ENCODE assay signal across 15 mouse cellular contexts in genomic region chr9:101734271-101734670, GRCm38 (mm10).
DNase-seq lines count a peak whose midpoint lies in the region; ATAC-seq and TF ChIP-seq lines count a peak whose summit lies in the region.
"Had no signal": no experiment of that assay in that cellular context is flagged by ENCODE, and none has a peak within 500 bp of the region (broad histone marks: within the 10 kb centered on the region; RNA-seq: fewer than 3 reads in every experiment).

No protein-coding gene starts in this region.

- no peak for ATAC-seq in hindbrain, embryonic 14.5 days (ENCODE audit: low FRiP score)
- ATAC-seq in liver, postnatal 0 days: no peak
- ATAC-seq in neural tube, embryonic 12.5 days (ENCODE audit: low FRiP score, low read depth): peak; percentile 76
- no peak for ATAC-seq in heart, embryonic 12.5 days (ENCODE audit: insufficient number of reproducible peaks, low FRiP score)

- TF ChIP-seq CTCF in liver, postnatal 0 days (IDR thresholded peaks at IDR 0.05; ENCODE audit: low read depth): no peak

- H3K36me3 ChIP-seq in hindbrain, embryonic 10.5 days: no peaks in the 10 kb centered on the region
- no peaks in the 10 kb centered on the region for H3K36me3 ChIP-seq in hindbrain, embryonic 14.5 days (replicated peaks; ENCODE audit: control insufficient read depth, insufficient read depth)
- H3K36me3 ChIP-seq in liver, postnatal 0 days (replicated peaks; ENCODE audit: insufficient read depth, low read length): no peaks in the 10 kb centered on the region
- no peaks in the 10 kb centered on the region for H3K36me3 ChIP-seq in neural tube, embryonic 12.5 days
- H3K36me3 ChIP-seq in heart, embryonic 12.5 days: no peaks in the 10 kb centered on the region
- H3K36me3 ChIP-seq: embryonic facial prominence, embryonic 13.5 days; forebrain, embryonic 10.5 days; stomach, embryonic 15.5 days had no signal

- H3K4me3 ChIP-seq in hindbrain, embryonic 10.5 days: no peak overlapping the region
- H3K4me3 ChIP-seq in hindbrain, embryonic 14.5 days (replicated peaks; ENCODE audit: low read length): no peak overlapping the region
- no peak overlapping the region for H3K4me3 ChIP-seq in liver, postnatal 0 days (ENCODE audit: low read depth, low read length)
- H3K4me3 ChIP-seq in neural tube, embryonic 12.5 days: no peak overlapping the region
- no peak overlapping the region for H3K4me3 ChIP-seq in heart, embryonic 12.5 days
- H3K4me3 ChIP-seq: embryonic facial prominence, embryonic 13.5 days; forebrain, embryonic 10.5 days; stomach, embryonic 15.5 days had no signal

- no peak for DNase-seq in hindbrain, embryonic 10.5 days (ENCODE audit: low spot score)
- no peak for DNase-seq in hindbrain, embryonic 14.5 days (ENCODE audit: low spot score)
- DNase-seq in liver: peak; percentile 6
- no peak for DNase-seq in liver, postnatal 0 days
- DNase-seq in embryo, embryonic 9.5 days (ENCODE audit: extremely low spot score): peak; percentile 14
- no peak for DNase-seq in frontal cortex, postnatal 10 days (ENCODE audit: low spot score in 2 of 2)
- DNase-seq: adrenal gland, adult 8-10 months; kidney, adult 9 months; layer of hippocampus, adult 9-11 months; lung, adult 18-20 months had no signal

- no peaks in the 10 kb centered on the region for H3K27me3 ChIP-seq in hindbrain, embryonic 10.5 days (ENCODE audit: insufficient read depth, poor library complexity, severe bottlenecking)
- H3K27me3 ChIP-seq in hindbrain, embryonic 14.5 days (ENCODE audit: control insufficient read depth, insufficient read depth, low read length): no peaks in the 10 kb centered on the region
- H3K27me3 ChIP-seq in liver, postnatal 0 days (ENCODE audit: insufficient read depth, low read length): no peaks in the 10 kb centered on the region
- H3K27me3 ChIP-seq in neural tube, embryonic 12.5 days (replicated peaks): no peaks in the 10 kb centered on the region
- peaks cover 5% of the 10 kb centered on the region; the same call in 1 of the 2 replicates for H3K27me3 ChIP-seq in heart, embryonic 12.5 days (replicated peaks)
- H3K27me3 ChIP-seq: embryonic facial prominence, embryonic 13.5 days; stomach, embryonic 15.5 days had no signal

- 73% methylated on average over 8 of the region's 8 CpGs for WGBS in hindbrain, embryonic 10.5 days
- 53% methylated on average over 8 of the region's 8 CpGs for WGBS in hindbrain, embryonic 14.5 days
- WGBS in liver, postnatal 0 days (ENCODE audit: insufficient replicate concordance): 69% methylated on average over 8 of the region's 8 CpGs
- 27% methylated on average over 8 of the region's 8 CpGs for WGBS in neural tube, embryonic 12.5 days
- 52% methylated on average over 8 of the region's 8 CpGs for WGBS in heart, embryonic 12.5 days

- peak overlapping the region; percentile 59 for H3K27ac ChIP-seq in hindbrain, embryonic 10.5 days
- H3K27ac ChIP-seq in hindbrain, embryonic 14.5 days: no peak overlapping the region
- no peak overlapping the region for H3K27ac ChIP-seq in liver, postnatal 0 days (ENCODE audit: low read depth)
- no peak overlapping the region for H3K27ac ChIP-seq in neural tube, embryonic 12.5 days
- no peak overlapping the region for H3K27ac ChIP-seq in heart, embryonic 12.5 days (ENCODE audit: poor library complexity, severe bottlenecking)
- H3K27ac ChIP-seq: embryonic facial prominence, embryonic 13.5 days; forebrain, embryonic 10.5 days; stomach, embryonic 15.5 days had no signal

- H3K9ac ChIP-seq in hindbrain, embryonic 14.5 days: no peak overlapping the region
- no peak overlapping the region for H3K9ac ChIP-seq in liver, postnatal 0 days (replicated peaks)
- H3K9ac ChIP-seq in neural tube, embryonic 12.5 days: no peak overlapping the region
- no peak overlapping the region for H3K9ac ChIP-seq in heart, embryonic 12.5 days
- H3K9ac ChIP-seq: embryonic facial prominence, embryonic 13.5 days; stomach, embryonic 15.5 days had no signal

- H3K4me1 ChIP-seq in hindbrain, embryonic 10.5 days (replicated peaks): peaks cover 31% of the 10 kb centered on the region
- peaks cover 7% of the 10 kb centered on the region; the same call in 1 of the 2 replicates for H3K4me1 ChIP-seq in hindbrain, embryonic 14.5 days (replicated peaks; ENCODE audit: control insufficient read depth, insufficient read depth, low read length)
- H3K4me1 ChIP-seq in liver, postnatal 0 days (ENCODE audit: insufficient read depth): no peaks in the 10 kb centered on the region
- H3K4me1 ChIP-seq in neural tube, embryonic 12.5 days: peaks cover 27% of the 10 kb centered on the region
- 0 out of 2 replicates have a peak, but pooled peaks cover 2% of the 10 kb centered on the region for H3K4me1 ChIP-seq in heart, embryonic 12.5 days (replicated peaks)
- H3K4me1 ChIP-seq: forebrain, embryonic 10.5 days had no signal

- H3K9me3 ChIP-seq in hindbrain, embryonic 10.5 days: no peaks in the 10 kb centered on the region
- no peaks in the 10 kb centered on the region for H3K9me3 ChIP-seq in hindbrain, embryonic 14.5 days (ENCODE audit: control insufficient read depth, low read length)
- H3K9me3 ChIP-seq in liver, postnatal 0 days (ENCODE audit: low read length): no peaks in the 10 kb centered on the region
- no peaks in the 10 kb centered on the region for H3K9me3 ChIP-seq in neural tube, embryonic 12.5 days
- no peaks in the 10 kb centered on the region for H3K9me3 ChIP-seq in heart, embryonic 12.5 days (replicated peaks)
- H3K9me3 ChIP-seq: embryonic facial prominence, embryonic 13.5 days; forebrain, embryonic 10.5 days; stomach, embryonic 15.5 days had no signal

- no peak overlapping the region for H3K4me2 ChIP-seq in hindbrain, embryonic 14.5 days (replicated peaks)
- no peak overlapping the region for H3K4me2 ChIP-seq in liver, postnatal 0 days (ENCODE audit: low read depth, low read length)
- H3K4me2 ChIP-seq in neural tube, embryonic 12.5 days (replicated peaks): peak overlapping the region; percentile 18
- no peak overlapping the region for H3K4me2 ChIP-seq in heart, embryonic 12.5 days
- H3K4me2 ChIP-seq: embryonic facial prominence, embryonic 13.5 days; stomach, embryonic 15.5 days had no signal

- no peak for TF ChIP-seq EP300 in liver, postnatal 0 days (IDR thresholded peaks at IDR 0.05; ENCODE audit: low read depth)

Comparison
In these comparisons a context has a peak if more than half of its experiments do, and no peak if none do; other contexts are left out.
1. DNase-seq: peak in liver (single experiment) and embryo, embryonic 9.5 days (single experiment); none in hindbrain, embryonic 10.5 days (single experiment), hindbrain, embryonic 14.5 days (single experiment), liver, postnatal 0 days (single experiment) and frontal cortex, postnatal 10 days (0 of 2).